Mouse (Mus musculus): ENCODE measurements at regions not wholly inside any gene's neighbourhood (a gene's known extent, or its start where the extent isn't known, plus 50 kb on each side); places are given as distances from the start of the nearest gene placed in this dataset.

DNA sequence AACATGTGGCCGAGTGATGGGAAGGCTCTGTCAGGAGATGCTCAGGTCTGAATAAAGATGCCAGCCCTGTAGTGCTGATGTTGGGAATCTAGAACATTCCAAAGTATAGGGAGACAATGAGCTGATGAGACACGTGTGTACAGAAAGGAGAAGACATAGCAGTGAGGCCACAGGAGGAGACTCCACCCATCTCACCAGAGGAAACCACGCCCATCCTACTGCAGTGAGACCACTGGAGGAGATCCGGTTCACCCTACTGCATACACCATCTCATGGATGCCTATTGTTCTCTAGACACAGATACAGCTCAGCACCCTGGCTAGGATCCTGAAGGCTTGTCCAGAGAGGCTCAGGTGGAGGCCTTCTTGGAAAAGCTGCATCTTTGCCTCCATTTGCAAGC lies 120.6 kb upstream of the Runx1 start:
- TF ChIP-seq CTCF (IDR thresholded peaks at IDR 0.05; ENCODE audit: borderline replicate concordance, insufficient read depth, low read length) (no peak), POLR2A (IDR thresholded peaks at IDR 0.05; ENCODE audit: low read depth, low read length) (no peak)

Measured in embryonic fibroblast, embryonic 13.5 days (primary cell).